Mouse (Mus musculus) MEL (cell line): Measurements from ENCODE around the gene Rpl29. TPM values are rescaled to one million over a fixed set of nuclear protein-coding genes. Genes with fewer than 3 reads are reported as not detected.

Experiments
- DNase-seq: peaks from one replicate; pipeline ENCODE4 v3.0.0; 2011; ENCODE audit warnings: low read depth, low spot score
- H3K27ac ChIP-seq: 2 replicates; pipeline ENCODE4 v1.5.1; 2012; ENCODE audit warnings: low read depth, mild to moderate bottlenecking, control low read depth, low read length, moderate library complexity; ENCODE audit not compliant: control insufficient read depth
- H3K27me3 ChIP-seq, 2 experiments: fragments of 150-350 bp in 1 of 2; sonication (generic) in 1 of 2; 2 replicates each; pipeline ENCODE4 v1.6.1; 2012; ENCODE audit warnings: low read length in 2 of 2, mild to moderate bottlenecking in 2 of 2, improper control_type of control experiment in 1 of 2, moderate library complexity in 1 of 2; ENCODE audit not compliant: insufficient read depth in 2 of 2, control insufficient read depth in 1 of 2
- H3K36me3 ChIP-seq, 2 experiments: 2 replicates each; pipeline ENCODE4 v1.6.1; 2012 to 2014; ENCODE audit warnings: low read length in 2 of 2, improper control_type of control experiment in 1 of 2, inconsistent platforms in 1 of 2, mild to moderate bottlenecking in 1 of 2; ENCODE audit not compliant: insufficient read depth in 2 of 2, control insufficient read depth in 1 of 2
- H3K4me1 ChIP-seq, 2 experiments: fragments of 150-350 bp in 1 of 2; sonication (generic) in 1 of 2; 2 replicates each; pipeline ENCODE4 v1.6.1; 2012; ENCODE audit warnings: low read length in 2 of 2, improper control_type of control experiment in 1 of 2, mild to moderate bottlenecking in 1 of 2; ENCODE audit not compliant: insufficient read depth in 2 of 2, control insufficient read depth in 1 of 2
- H3K4me3 ChIP-seq, 2 experiments: fragments of 150-350 bp in 1 of 2; sonication (generic) in 1 of 2; 2 replicates each; pipeline ENCODE4 v1.5.1; 2012; ENCODE audit warnings: low read depth in 2 of 2, low read length in 2 of 2, mild to moderate bottlenecking in 2 of 2, moderate library complexity in 2 of 2, control low read depth in 1 of 2, improper control_type of control experiment in 1 of 2; ENCODE audit not compliant: control insufficient read depth in 1 of 2, insufficient read depth in 1 of 2
- H3K79me2 ChIP-seq: 2 replicates; pipeline ENCODE4 v1.6.1; 2012; ENCODE audit warnings: mild to moderate bottlenecking, low read length, moderate library complexity; ENCODE audit not compliant: control insufficient read depth, poor library complexity, insufficient read depth
- H3K9ac ChIP-seq: 2 replicates; pipeline ENCODE4 v1.6.1; 2012; ENCODE audit warnings: low read depth, mild to moderate bottlenecking, control low read depth, low read length, moderate library complexity; ENCODE audit not compliant: control insufficient read depth, poor library complexity, severe bottlenecking
- H3K9me3 ChIP-seq: fragments of 150-350 bp; sonication (generic); replicated peaks from 2 replicates; pipeline ENCODE4 v1.6.1; 2012; ENCODE audit warnings: mild to moderate bottlenecking, low read length, improper control_type of control experiment, moderate library complexity; ENCODE audit not compliant: insufficient read depth
- BHLHE40 ChIP-seq: IDR thresholded peaks from 2 replicates; pipeline ENCODE4 v1.6.1; 2012; ENCODE audit warnings: low read depth, mild to moderate bottlenecking, inconsistent platforms, low read length, improper control_type of control experiment, borderline replicate concordance
- CTCF ChIP-seq, 3 experiments: IDR thresholded peaks in 2 of 3; conservative IDR thresholded peaks in 1 of 3; 2 replicates each; pipeline ENCODE4 v1.5.1; 2011 to 2012; ENCODE audit warnings: low read length in 3 of 3, low read depth in 2 of 3, mild to moderate bottlenecking in 2 of 3, improper control_type of control experiment in 1 of 3, inconsistent platforms in 1 of 3, mixed read lengths in 1 of 3, moderate library complexity in 1 of 3; ENCODE audit not compliant: control insufficient read depth in 1 of 3, insufficient read depth in 1 of 3, poor library complexity in 1 of 3, severe bottlenecking in 1 of 3
- GATA1 ChIP-seq: IDR thresholded peaks from 2 replicates; pipeline ENCODE4 v1.6.1; 2011; ENCODE audit warnings: low read depth, low read length, improper control_type of control experiment
- HCFC1 ChIP-seq: IDR thresholded peaks from 2 replicates; pipeline ENCODE4 v1.6.1; 2012; ENCODE audit warnings: low read depth, mild to moderate bottlenecking, inconsistent platforms, low read length, improper control_type of control experiment, moderate library complexity
- MAX ChIP-seq: IDR thresholded peaks from 2 replicates; pipeline ENCODE4 v1.6.1; 2011; ENCODE audit warnings: low read length, improper control_type of control experiment
- MAZ ChIP-seq: IDR thresholded peaks from 2 replicates; pipeline ENCODE4 v1.6.1; 2012; ENCODE audit warnings: low read depth, mild to moderate bottlenecking, inconsistent platforms, low read length, improper control_type of control experiment
- MEF2A ChIP-seq: IDR thresholded peaks from 2 replicates; pipeline ENCODE4 v1.6.1; 2014; ENCODE audit warnings: low read depth, mild to moderate bottlenecking, inconsistent platforms, low read length, improper control_type of control experiment; ENCODE audit not compliant: poor library complexity, insufficient replicate concordance, severe bottlenecking; ENCODE audit errors: extremely low read depth
- MXI1 ChIP-seq: IDR thresholded peaks from 2 replicates; pipeline ENCODE4 v1.6.1; 2011; ENCODE audit warnings: mild to moderate bottlenecking, low read depth, low read length, improper control_type of control experiment
- MYB ChIP-seq: IDR thresholded peaks from 2 replicates; pipeline ENCODE4 v1.6.1; 2011; ENCODE audit warnings: mild to moderate bottlenecking, low read depth, low read length, improper control_type of control experiment
- MYC ChIP-seq: IDR thresholded peaks from 2 replicates; pipeline ENCODE4 v1.6.1; 2011; ENCODE audit warnings: low read depth, mild to moderate bottlenecking, low read length, improper control_type of control experiment, moderate library complexity
- NELFE ChIP-seq: IDR thresholded peaks from 2 replicates; pipeline ENCODE4 v1.6.1; 2011; ENCODE audit warnings: low read depth, low read length, improper control_type of control experiment
- NRF1 ChIP-seq: IDR thresholded peaks from 2 replicates; pipeline ENCODE4 v1.6.1; 2014; ENCODE audit warnings: low read depth, mild to moderate bottlenecking, inconsistent platforms, low read length, improper control_type of control experiment, moderate library complexity; ENCODE audit not compliant: poor library complexity, insufficient read depth, severe bottlenecking
- POLR2A ChIP-seq, 2 experiments: IDR thresholded peaks; 2 replicates each; pipeline ENCODE4 v1.6.1; 2011 to 2012; ENCODE audit warnings: low read length in 2 of 2, mild to moderate bottlenecking in 2 of 2, control low read depth in 1 of 2, improper control_type of control experiment in 1 of 2, low read depth in 1 of 2, moderate library complexity in 1 of 2; ENCODE audit not compliant: control insufficient read depth in 1 of 2, insufficient read depth in 1 of 2, poor library complexity in 1 of 2
- POLR2AphosphoS5 ChIP-seq: IDR thresholded peaks from 2 replicates; pipeline ENCODE4 v1.6.1; 2012; ENCODE audit warnings: low read depth, borderline replicate concordance, mild to moderate bottlenecking, inconsistent platforms, low read length, moderate library complexity, mixed read lengths
- RAD21 ChIP-seq: IDR thresholded peaks from 2 replicates; pipeline ENCODE4 v1.6.1; 2011; ENCODE audit warnings: mild to moderate bottlenecking, low read depth, low read length, improper control_type of control experiment
- SIN3A ChIP-seq: IDR thresholded peaks from 2 replicates; pipeline ENCODE4 v1.6.1; 2012; ENCODE audit warnings: low read length, improper control_type of control experiment, inconsistent platforms
- TAL1 ChIP-seq: IDR thresholded peaks from 2 replicates; pipeline ENCODE4 v1.6.1; 2012; ENCODE audit warnings: mild to moderate bottlenecking, inconsistent platforms, low read length, moderate library complexity, mixed read lengths
- TBP ChIP-seq: IDR thresholded peaks from 2 replicates; pipeline ENCODE4 v1.8.0; 2011; ENCODE audit warnings: low read depth, low read length, improper control_type of control experiment
- TCF12 ChIP-seq: IDR thresholded peaks from 2 replicates; pipeline ENCODE4 v1.6.1; 2014; ENCODE audit warnings: low read depth, mild to moderate bottlenecking, inconsistent platforms, low read length, improper control_type of control experiment, moderate library complexity
- UBTF ChIP-seq: IDR thresholded peaks from 2 replicates; pipeline ENCODE4 v1.6.1; 2012; ENCODE audit warnings: low read depth, mild to moderate bottlenecking, inconsistent platforms, low read length, improper control_type of control experiment, moderate library complexity, borderline replicate concordance; ENCODE audit not compliant: insufficient read depth
- USF1 ChIP-seq: IDR thresholded peaks from 2 replicates; pipeline ENCODE4 v1.6.1; 2014; ENCODE audit warnings: low read depth, mild to moderate bottlenecking, inconsistent platforms, low read length, improper control_type of control experiment, moderate library complexity
- USF2 ChIP-seq, 2 experiments: IDR thresholded peaks; 2 replicates each; pipeline ENCODE4 v1.6.1; 2011 to 2012; ENCODE audit warnings: improper control_type of control experiment in 2 of 2, low read length in 2 of 2, borderline replicate concordance in 1 of 2, inconsistent platforms in 1 of 2, low read depth in 1 of 2, mild to moderate bottlenecking in 1 of 2; ENCODE audit not compliant: insufficient read depth in 1 of 2
- ZKSCAN1 ChIP-seq: IDR thresholded peaks from 2 replicates; pipeline ENCODE4 v1.6.1; 2012; ENCODE audit warnings: low read depth, mild to moderate bottlenecking, inconsistent platforms, low read length, improper control_type of control experiment, moderate library complexity
- ZMIZ1 ChIP-seq: IDR thresholded peaks from 2 replicates; pipeline ENCODE4 v1.6.1; 2012; ENCODE audit warnings: low read depth, mild to moderate bottlenecking, inconsistent platforms, low read length, improper control_type of control experiment, moderate library complexity
- polyA plus RNA-seq, 2 experiments: library from polyadenylated mRNA; stranded (reverse) in 1 of 2; unstranded in 1 of 2; fragments of >175 nt in 1 of 2; fragments of >200 nt in 1 of 2; gene quantifications; 2 replicates each; pipeline versions ENCODE4 v1.2.1 to v1.2.4; 2012; ENCODE audit warnings: low replicate concordance in 2 of 2, low read depth in 1 of 2; ENCODE audit not compliant: insufficient read length in 2 of 2, insufficient read depth in 1 of 2, missing spikeins in 1 of 2
- total RNA-seq: library from RNA; depleted of rRNA; stranded (reverse); fragments of 300-350 nt; gene quantifications from 2 replicates; pipeline ENCODE4 v1.2.3, GENCODE M21; 2012

Gene Rpl29
- total and polyA plus RNA-seq, 3 experiments = 60.8 to 761 TPM; not detected in 1

GRCm38 (mm10) chr9:106447348-106447747, 18.1 kb downstream of the Rpl29 start, which contains the start of the genes Abhd14b and Abhd14a:
Gene Abhd14b, plus strand, starts transcription at chr9:106447459.
Gene Abhd14a, minus strand, starts transcription at chr9:106447678.
- peaks cover 0 to 8% of the 10 kb centered on the region in 2 experiments; a peak in 1 of 4 replicates for H3K4me1 ChIP-seq
- peak; percentile 91 for TF ChIP-seq MYC
- TF ChIP-seq BHLHE40 = peak; percentile 50; the same call in 1 of the 2 replicates
- TF ChIP-seq GATA1 = no peak
- TF ChIP-seq ZMIZ1 = no peak
- peak; percentile 97 for TF ChIP-seq MXI1
- TF ChIP-seq ZKSCAN1 = no peak
- TF ChIP-seq NRF1 = peak; percentile 76
- peak; percentile 90 for TF ChIP-seq SIN3A
- TF ChIP-seq USF2 (IDR thresholded peaks at IDR 0.05; ENCODE audit: borderline replicate concordance in 1 of 2, insufficient read depth in 1 of 2, low read depth in 1 of 2, low read length in 2 of 2) = no peak
- peak; percentile 38; the same call in 1 of the 2 replicates for TF ChIP-seq TBP
- peak; percentile 29 to 59 (median 30); a peak in 5 of 6 replicates for TF ChIP-seq CTCF (IDR thresholded peaks at IDR 0.05 in 2 of 3, conservative IDR thresholded peaks at IDR 0.05 in 1 of 3; ENCODE audit: control insufficient read depth in 1 of 3, insufficient read depth in 1 of 3, low read depth in 2 of 3, low read length in 3 of 3, poor library complexity in 1 of 3, severe bottlenecking in 1 of 3)
- TF ChIP-seq USF1 = peak; percentile 77
- TF ChIP-seq TCF12 = 0 out of 2 replicates have a peak, but pooled peaks have one; percentile 7
- peak; percentile 49 for TF ChIP-seq HCFC1
- no peak for TF ChIP-seq TAL1
- TF ChIP-seq UBTF = no peak
- TF ChIP-seq MAX = peak; percentile 95
- TF ChIP-seq POLR2A (IDR thresholded peaks at IDR 0.05; ENCODE audit: control insufficient read depth in 1 of 2, insufficient read depth in 1 of 2, low read depth in 1 of 2, low read length in 2 of 2, poor library complexity in 1 of 2) = peak; percentile 75 to 78; a peak in 2 of 4 replicates
- TF ChIP-seq RAD21 = no peak
- peak; percentile 68 for TF ChIP-seq NELFE
- TF ChIP-seq, all 39 proteins: peak for 13
- Histone ChIP-seq H3K27ac (0 out of 2 replicates have a peak within 1 kb of the TSS, but pooled peaks have one; percentile 20), H3K79me2 (peaks cover 3% of the 10 kb centered on the region; the same call in 1 of the 2 replicates), H3K4me3 (peak within 1 kb of the TSS; percentile 70 to 96), H3K27me3 (no peaks in the 10 kb centered on the region), H3K9me3 (no peaks in the 10 kb centered on the region), H3K36me3 (peaks cover 0 to 2% of the 10 kb centered on the region in 2 experiments; a peak in 2 of 4 replicates), H3K9ac (peak within 1 kb of the TSS; percentile 83)
- DNase-seq = peak; percentile 91

- no peak overlapping the region for H3K27ac ChIP-seq
- H3K27me3 ChIP-seq = no peaks in the 10 kb centered on the region
- H3K79me2 ChIP-seq = peaks cover 3% of the 10 kb centered on the region; the same call in 1 of the 2 replicates
- H3K4me3 ChIP-seq = peak overlapping the region; percentile 70 to 96
- DNase-seq = no peak
- TF ChIP-seq MYB (no peak), USF2 (IDR thresholded peaks at IDR 0.05; ENCODE audit: borderline replicate concordance in 1 of 2, insufficient read depth in 1 of 2, low read depth in 1 of 2, low read length in 2 of 2) (no peak), NRF1 (no peak), MAZ (no peak), POLR2AphosphoS5 (no peak), MXI1 (no peak), UBTF (no peak), MEF2A (no peak)
- 0 out of 2 replicates have a peak overlapping the region, but pooled peaks have one; percentile 21 for H3K9ac ChIP-seq
- H3K4me1 ChIP-seq = peaks cover 0 to 9% of the 10 kb centered on the region in 2 experiments; a peak in 2 of 4 replicates
- peaks cover 0 to 4% of the 10 kb centered on the region in 2 experiments; a peak in 2 of 4 replicates for H3K36me3 ChIP-seq
- H3K9me3 ChIP-seq = no peaks in the 10 kb centered on the region
Observed at GRCm38 (mm10) chr9:106447951-106448350, 18.7 kb downstream of the Rpl29 start.
